Mouse (Mus musculus): ENCODE data around the gene Rtn4r.

Rtn4r gene

GRCm38 (mm10) chr16:18124626-18125025, 2.8 kb upstream of the Rtn4r start:
- peak; percentile 39 for DNase-seq (ENCODE audit: low read depth)

GRCm38 (mm10) chr16:18125131-18125530, 2.3 kb upstream of the Rtn4r start:
- no peak for DNase-seq (ENCODE audit: low read depth)

DNA sequence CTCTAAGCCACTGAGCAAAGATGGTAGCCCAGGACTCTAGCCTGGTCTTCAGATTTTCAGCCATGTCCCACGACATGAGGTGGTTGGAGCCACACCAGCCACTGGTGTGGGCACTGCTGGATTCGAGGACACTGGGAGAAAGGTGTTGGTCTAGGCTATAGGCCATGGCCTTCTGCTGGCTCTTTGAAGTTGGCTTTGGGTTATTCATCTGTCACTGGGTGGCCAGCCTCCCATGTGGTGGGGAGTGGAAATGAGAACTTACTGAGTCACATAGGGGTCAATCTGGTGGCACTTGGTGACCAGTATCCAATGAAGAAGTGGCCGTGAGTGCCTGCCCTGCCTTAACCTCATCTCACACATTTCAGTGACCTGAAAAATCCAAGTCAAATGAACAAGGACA, 1.2 kb upstream of the Rtn4r start:
- DNase-seq (ENCODE audit: low read depth) = no peak

- DNase-seq (ENCODE audit: low read depth) = no peak
Measured at GRCm38 (mm10) chr16:18127871-18128563, 575 bp downstream of the Rtn4r start.

- DNase-seq (ENCODE audit: low read depth) = no peak
Measured at GRCm38 (mm10) chr16:18128564-18128935, 1.1 kb downstream of the Rtn4r start.

DNA sequence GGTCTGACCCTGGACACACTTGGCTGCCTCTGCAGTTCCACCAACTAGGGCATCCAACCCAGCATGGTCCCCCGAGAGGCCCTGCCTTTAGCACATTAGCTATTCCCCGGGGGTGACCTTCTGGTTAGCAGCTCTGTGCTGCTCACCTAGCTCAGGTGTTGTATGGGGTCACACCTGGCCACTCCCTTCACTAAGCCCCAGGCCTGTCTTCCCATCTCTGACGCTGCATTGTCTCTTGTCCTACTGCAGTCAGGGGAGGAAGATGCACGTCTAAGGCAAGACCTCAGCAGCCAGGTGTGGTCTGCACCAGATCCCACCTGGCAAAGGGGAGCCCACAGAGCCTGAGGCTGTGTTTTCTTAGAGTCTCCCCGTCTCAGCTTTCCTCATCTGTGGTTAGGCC, 2.0 kb downstream of the Rtn4r start:
- no peak for DNase-seq (ENCODE audit: low read depth)

DNA sequence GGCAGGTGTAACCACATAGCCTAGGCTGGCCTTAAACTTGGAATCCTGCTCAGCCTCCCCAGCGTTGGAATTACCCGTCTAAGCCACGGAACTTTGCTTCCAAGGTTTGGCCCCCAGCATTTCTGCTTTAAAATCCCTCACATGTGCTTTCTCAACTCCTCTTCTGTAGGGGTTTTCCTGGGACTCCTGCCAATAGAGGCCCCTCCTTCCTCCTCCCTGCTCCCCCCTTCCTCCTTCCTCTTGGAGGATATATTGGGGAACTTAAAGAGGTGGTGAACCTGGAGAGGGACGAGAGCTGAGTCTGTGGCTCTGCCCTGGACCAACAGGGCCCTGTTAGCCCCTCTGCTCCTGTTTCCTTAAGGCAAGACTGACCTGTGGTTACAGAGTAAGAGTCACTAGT, 2.8 kb downstream of the Rtn4r start:
- DNase-seq (ENCODE audit: low read depth) = no peak

DNA sequence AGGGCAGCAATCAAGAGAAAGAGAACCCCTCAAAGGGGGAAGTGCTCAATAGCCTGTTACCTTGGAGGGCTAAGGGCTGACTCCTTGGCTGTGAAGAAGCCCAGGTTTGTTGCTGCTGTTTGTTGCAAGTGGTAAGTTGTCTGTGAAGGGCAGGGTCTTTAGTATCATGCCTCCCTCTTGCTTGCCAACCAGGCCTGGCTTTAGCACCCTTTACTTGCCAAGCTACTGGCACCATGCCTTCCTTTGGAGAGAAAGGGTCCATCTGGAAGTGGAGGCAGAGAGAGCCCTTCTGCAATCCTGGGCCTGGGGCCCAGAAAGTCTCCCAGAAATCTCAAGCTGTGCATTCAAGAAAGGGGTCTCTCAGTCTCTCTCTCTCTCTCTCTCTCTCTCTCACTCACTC, 3.3 kb downstream of the Rtn4r start:
- DNase-seq (ENCODE audit: low read depth) = no peak

- DNase-seq (ENCODE audit: low read depth) = no peak
Measured at GRCm38 (mm10) chr16:18131245-18131939, 4.0 kb downstream of the Rtn4r start.

- DNase-seq (ENCODE audit: low read depth) = no peak
Measured at GRCm38 (mm10) chr16:18132026-18132425, 4.6 kb downstream of the Rtn4r start.

DNA sequence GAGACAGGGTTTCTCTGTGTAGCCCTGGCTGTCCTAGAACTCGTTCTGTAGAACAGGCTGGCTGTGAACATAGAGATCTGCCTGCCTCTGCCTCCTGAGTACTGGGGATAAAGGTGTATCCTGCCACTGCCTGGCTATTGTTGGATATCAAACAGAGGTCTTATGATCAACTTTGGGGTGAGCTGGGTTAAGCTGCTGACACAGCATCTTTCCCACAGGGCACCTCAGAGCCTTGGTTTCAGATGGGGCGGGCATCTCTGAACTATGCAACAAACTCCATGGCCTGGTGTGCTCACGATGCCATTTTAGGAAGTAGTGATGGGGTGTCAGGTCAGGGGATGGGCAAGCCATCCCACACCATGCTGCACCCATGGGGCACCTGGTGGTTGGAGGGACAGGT, 5.1 kb downstream of the Rtn4r start:
- no peak for DNase-seq (ENCODE audit: low read depth)

DNA sequence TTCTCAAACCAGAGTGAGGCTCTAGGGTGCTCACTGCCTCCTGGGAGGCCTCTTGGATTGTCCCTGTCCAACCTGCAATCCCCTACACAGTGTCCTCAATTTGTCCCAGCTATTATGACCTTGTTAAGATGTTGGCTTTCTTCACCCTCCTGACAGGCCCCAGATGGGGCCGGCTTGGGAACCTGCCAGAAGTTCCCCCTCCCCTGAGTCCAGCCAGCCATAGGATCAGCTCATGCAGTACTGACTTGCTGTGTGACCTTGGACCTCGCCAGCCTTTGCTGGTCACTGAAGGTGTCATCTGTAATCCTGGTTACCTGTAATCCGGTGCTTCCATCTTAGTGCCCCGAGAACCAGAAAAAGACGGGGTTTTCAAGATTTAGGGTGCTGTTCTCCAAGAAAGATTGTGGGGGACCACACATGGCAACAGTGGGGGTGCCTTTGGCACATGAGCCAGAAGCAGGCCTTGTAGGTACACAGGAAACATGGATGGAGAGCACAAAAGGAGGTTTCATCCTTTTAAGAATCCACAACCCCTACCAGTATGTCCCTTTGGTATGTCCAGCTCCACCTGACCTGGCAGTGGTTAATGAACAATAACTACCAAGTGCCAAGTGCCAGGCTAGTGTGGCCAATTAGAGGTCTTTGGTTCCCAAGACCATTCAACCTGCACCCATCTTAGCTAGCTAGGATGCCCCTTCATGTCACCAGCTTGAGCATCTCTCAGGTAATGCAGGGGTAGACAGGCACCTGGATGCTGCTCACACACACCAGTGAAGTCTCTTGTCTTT, 5.9 kb downstream of the Rtn4r start:
- no peak for DNase-seq (ENCODE audit: low read depth)

DNA sequence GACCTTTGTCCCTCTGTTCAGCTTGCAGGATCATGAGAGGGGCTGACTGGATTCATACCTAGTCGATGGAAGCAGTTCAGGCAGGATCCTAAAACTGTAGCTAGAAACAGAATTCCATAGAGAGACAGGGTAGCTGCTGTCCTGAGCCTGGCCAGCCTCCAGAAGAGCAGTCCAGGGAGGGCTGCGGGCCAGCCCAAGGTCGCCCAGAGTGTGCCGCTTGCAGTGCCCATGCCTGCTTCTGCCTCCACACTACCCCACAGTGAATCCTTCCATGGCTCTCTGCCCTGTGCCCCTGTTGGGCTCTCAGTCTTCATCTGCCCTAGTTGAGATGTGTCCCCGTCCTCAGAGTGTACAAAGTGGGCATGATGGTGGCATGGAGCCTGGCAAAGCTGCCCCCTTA, 7.8 kb downstream of the Rtn4r start:
- DNase-seq (ENCODE audit: low read depth) = no peak

DNA sequence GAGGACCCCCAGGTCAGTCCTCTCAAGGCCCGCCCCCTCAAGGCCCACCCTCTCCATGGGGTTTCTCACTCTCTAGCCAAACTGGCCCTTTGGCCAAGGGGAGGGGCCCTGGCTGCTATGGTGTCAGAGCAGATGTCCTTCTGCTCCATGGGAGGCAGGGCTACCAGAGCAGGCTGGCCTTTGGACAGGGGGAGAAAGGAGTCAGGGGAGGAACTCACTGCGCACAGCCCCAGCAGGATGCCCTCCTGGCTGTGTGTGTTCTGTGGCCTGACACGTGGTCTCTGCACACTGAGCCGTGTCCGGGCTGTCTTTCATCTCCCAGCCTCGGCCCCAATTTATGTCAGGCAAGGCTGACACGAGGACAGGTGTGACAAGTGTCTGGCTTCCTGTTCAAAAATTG, 8.6 kb downstream of the Rtn4r start:
- DNase-seq (ENCODE audit: low read depth) = no peak

GRCm38 (mm10) chr16:18144201-18144600, 16.8 kb downstream of the Rtn4r start:
- no peak for DNase-seq (ENCODE audit: low read depth)

- DNase-seq (ENCODE audit: low read depth) = no peak
Measured at GRCm38 (mm10) chr16:18145341-18145867, 18.0 kb downstream of the Rtn4r start.

DNA sequence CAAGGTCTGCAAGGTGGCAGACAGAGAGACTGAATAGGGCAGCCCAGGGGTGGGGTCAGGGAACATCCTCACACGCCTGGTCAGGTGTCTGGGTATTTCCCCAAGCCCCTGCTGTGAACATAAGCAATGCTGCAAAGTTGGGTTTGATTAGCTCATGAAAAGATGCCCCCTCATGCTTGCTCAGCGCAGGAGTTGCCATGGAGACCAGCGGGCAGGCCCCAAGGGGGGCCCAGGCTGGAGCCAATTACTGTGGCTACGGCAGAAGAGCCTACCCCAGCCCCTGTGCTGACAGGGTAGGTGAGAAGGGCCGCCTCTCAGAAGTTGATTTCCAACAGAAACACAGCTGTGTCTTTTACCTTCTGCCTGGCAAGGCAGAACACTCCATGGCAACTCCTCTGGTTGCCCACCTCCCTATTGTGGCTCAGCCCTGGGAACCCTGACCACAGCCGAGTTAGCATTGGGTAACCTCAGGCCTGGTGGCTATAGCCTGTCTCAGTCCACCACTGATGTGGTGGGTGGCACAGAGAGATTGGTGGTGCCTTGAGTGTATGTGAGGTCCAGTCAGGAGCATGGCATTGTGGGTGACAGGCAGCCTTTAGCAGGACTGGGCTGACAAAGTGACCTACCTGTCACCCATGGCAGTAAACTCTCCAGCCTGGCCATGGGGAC, 20.9 kb downstream of the Rtn4r start:
- DNase-seq (ENCODE audit: low read depth) = no peak

- no peak for DNase-seq (ENCODE audit: low read depth)
Measured at GRCm38 (mm10) chr16:18149205-18149604, 21.8 kb downstream of the Rtn4r start.

GRCm38 (mm10) chr16:18152189-18152588, 24.7 kb downstream of the Rtn4r start:
- no peak for DNase-seq (ENCODE audit: low read depth)

DNA sequence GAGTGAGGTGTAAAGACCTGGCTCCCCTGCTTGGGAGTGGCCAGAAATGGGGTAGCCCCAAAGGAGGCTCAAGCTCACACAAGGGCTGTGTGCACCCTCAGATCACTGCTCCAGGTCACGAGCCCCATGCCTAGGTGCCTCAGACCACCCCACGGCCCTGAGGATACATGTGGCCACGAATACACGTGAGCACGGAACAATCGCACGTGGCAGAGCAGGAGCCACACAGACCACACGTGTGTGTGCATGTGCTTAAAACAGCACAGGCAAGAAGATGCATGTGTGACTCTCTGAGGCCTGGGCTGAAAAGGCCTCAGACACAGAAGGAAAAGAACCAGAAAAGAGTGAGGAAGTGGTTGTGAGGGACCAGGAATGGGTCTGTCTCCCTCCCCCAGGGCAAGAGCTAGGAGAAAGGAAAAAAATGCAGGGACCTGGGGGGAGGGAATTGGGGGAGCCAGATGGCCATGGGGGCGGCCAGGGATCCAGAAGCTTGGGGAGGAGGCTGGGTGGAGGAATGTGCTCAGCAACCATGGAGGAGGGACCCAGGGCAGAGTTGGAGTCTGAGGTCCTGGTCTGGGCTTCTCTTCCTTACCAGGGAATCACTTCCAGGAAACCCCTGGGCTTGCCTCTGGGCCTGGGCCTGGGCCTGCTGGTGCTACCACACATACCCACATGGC, 25.5 kb downstream of the Rtn4r start:
- DNase-seq (ENCODE audit: low read depth) = no peak

- peak; percentile 36 for DNase-seq (ENCODE audit: low read depth)
Measured at GRCm38 (mm10) chr16:18154521-18155171, 27.2 kb downstream of the Rtn4r start.
